Mouse (Mus musculus): Measurements from ENCODE around the gene Btbd1. TPM values are rescaled to one million over a fixed set of nuclear protein-coding genes. Genes with fewer than 3 reads are reported as not detected.

Btbd1 gene
- polyA plus RNA-seq, 1 experiment from 2014 or later, result 52.7 TPM

GRCm38 (mm10) chr7:81846008-81846407, 16.8 kb upstream of the Btbd1 start:
- WGBS, result 68% methylated on average over 8 of the region's 8 CpGs
- ATAC-seq (replicated peaks; ENCODE audit: low FRiP score) (no peak), DNase-seq (ENCODE audit: low spot score) (no peak)

GRCm38 (mm10) chr7:81845313-81845712, 16.1 kb upstream of the Btbd1 start:
- 86% methylated on average over 3 of the region's 3 CpGs for WGBS
- no peak for DNase-seq (ENCODE audit: low spot score)
- no peak overlapping the region for H3K4me2 ChIP-seq

More at GRCm38 (mm10) chr7:81846008-81846407, 16.8 kb upstream of the Btbd1 start:
- Histone ChIP-seq H3K27ac (ENCODE audit: low read depth, low read length) (no peak overlapping the region), H3K4me2 (no peak overlapping the region), H3K4me3 (ENCODE audit: low read depth, low read length) (no peak overlapping the region), H3K27me3 (replicated peaks; ENCODE audit: control insufficient read depth, insufficient read depth, low read length) (peaks cover 7% of the 10 kb centered on the region; the same call in 1 of the 2 replicates), H3K9ac (ENCODE audit: low read depth, low read length) (no peak overlapping the region), H3K9me3 (ENCODE audit: control insufficient read depth, low read length) (no peaks in the 10 kb centered on the region), H3K4me1 (replicated peaks; ENCODE audit: control insufficient read depth, insufficient read depth, low read length) (no peaks in the 10 kb centered on the region), H3K36me3 (ENCODE audit: control insufficient read depth, insufficient read depth, low read length) (no peaks in the 10 kb centered on the region)

GRCm38 (mm10) chr7:81844801-81845200, 15.6 kb upstream of the Btbd1 start:
- Histone ChIP-seq H3K9ac (ENCODE audit: low read depth, low read length) (no peak overlapping the region), H3K4me2 (no peak overlapping the region), H3K27ac (ENCODE audit: low read depth, low read length) (no peak overlapping the region), H3K27me3 (replicated peaks; ENCODE audit: control insufficient read depth, insufficient read depth, low read length) (peaks cover 7% of the 10 kb centered on the region; the same call in 1 of the 2 replicates), H3K4me1 (replicated peaks; ENCODE audit: control insufficient read depth, insufficient read depth, low read length) (no peaks in the 10 kb centered on the region), H3K9me3 (ENCODE audit: control insufficient read depth, low read length) (no peaks in the 10 kb centered on the region), H3K4me3 (ENCODE audit: low read depth, low read length) (no peak overlapping the region), H3K36me3 (ENCODE audit: control insufficient read depth, insufficient read depth, low read length) (no peaks in the 10 kb centered on the region)
- WGBS, result 80% methylated on average over 11 of the region's 11 CpGs
- DNase-seq (ENCODE audit: low spot score) (no peak), ATAC-seq (replicated peaks; ENCODE audit: low FRiP score) (no peak)

More at GRCm38 (mm10) chr7:81845313-81845712, 16.1 kb upstream of the Btbd1 start:
- no peaks in the 10 kb centered on the region for H3K36me3 ChIP-seq (ENCODE audit: control insufficient read depth, insufficient read depth, low read length)
- no peak overlapping the region for H3K9ac ChIP-seq (ENCODE audit: low read depth, low read length)
- H3K4me1 ChIP-seq (replicated peaks; ENCODE audit: control insufficient read depth, insufficient read depth, low read length), result no peaks in the 10 kb centered on the region
- no peak overlapping the region for H3K27ac ChIP-seq (ENCODE audit: low read depth, low read length)
- no peak overlapping the region for H3K4me3 ChIP-seq (ENCODE audit: low read depth, low read length)
- no peak for ATAC-seq (replicated peaks; ENCODE audit: low FRiP score)
- H3K27me3 ChIP-seq (replicated peaks; ENCODE audit: control insufficient read depth, insufficient read depth, low read length), result peaks cover 7% of the 10 kb centered on the region; the same call in 1 of the 2 replicates
- no peaks in the 10 kb centered on the region for H3K9me3 ChIP-seq (ENCODE audit: control insufficient read depth, low read length)

GRCm38 (mm10) chr7:81843903-81844302, 14.7 kb upstream of the Btbd1 start:
- no peak overlapping the region for H3K27ac ChIP-seq (ENCODE audit: low read depth, low read length)
- DNase-seq (ENCODE audit: low spot score), result no peak
- 88% methylated on average over 8 of the region's 8 CpGs for WGBS

GRCm38 (mm10) chr7:81842998-81843397, 13.8 kb upstream of the Btbd1 start:
- H3K36me3 ChIP-seq (ENCODE audit: control insufficient read depth, insufficient read depth, low read length), result no peaks in the 10 kb centered on the region
- no peak overlapping the region for H3K9ac ChIP-seq (ENCODE audit: low read depth, low read length)
- no peaks in the 10 kb centered on the region for H3K9me3 ChIP-seq (ENCODE audit: control insufficient read depth, low read length)
- no peak overlapping the region for H3K4me3 ChIP-seq (ENCODE audit: low read depth, low read length)
- DNase-seq (ENCODE audit: low spot score) (no peak), ATAC-seq (replicated peaks; ENCODE audit: low FRiP score) (no peak)
- no peaks in the 10 kb centered on the region for H3K4me1 ChIP-seq (replicated peaks; ENCODE audit: control insufficient read depth, insufficient read depth, low read length)
- no peak overlapping the region for H3K27ac ChIP-seq (ENCODE audit: low read depth, low read length)
- no peak overlapping the region for H3K4me2 ChIP-seq
- WGBS, result 60% methylated on average over 1 of the region's 1 CpGs
- peaks cover 7% of the 10 kb centered on the region; the same call in 1 of the 2 replicates for H3K27me3 ChIP-seq (replicated peaks; ENCODE audit: control insufficient read depth, insufficient read depth, low read length)

More at GRCm38 (mm10) chr7:81843903-81844302, 14.7 kb upstream of the Btbd1 start:
- H3K9ac ChIP-seq (ENCODE audit: low read depth, low read length), result no peak overlapping the region
- no peaks in the 10 kb centered on the region for H3K9me3 ChIP-seq (ENCODE audit: control insufficient read depth, low read length)
- H3K4me3 ChIP-seq (ENCODE audit: low read depth, low read length), result no peak overlapping the region
- H3K36me3 ChIP-seq (ENCODE audit: control insufficient read depth, insufficient read depth, low read length), result no peaks in the 10 kb centered on the region
- no peak overlapping the region for H3K4me2 ChIP-seq
- peaks cover 7% of the 10 kb centered on the region; the same call in 1 of the 2 replicates for H3K27me3 ChIP-seq (replicated peaks; ENCODE audit: control insufficient read depth, insufficient read depth, low read length)
- ATAC-seq (replicated peaks; ENCODE audit: low FRiP score), result no peak
- no peaks in the 10 kb centered on the region for H3K4me1 ChIP-seq (replicated peaks; ENCODE audit: control insufficient read depth, insufficient read depth, low read length)

GRCm38 (mm10) chr7:81842141-81842540, 12.9 kb upstream of the Btbd1 start:
- 83% methylated on average over 7 of the region's 7 CpGs for WGBS
- DNase-seq (ENCODE audit: low spot score), result no peak
- Histone ChIP-seq H3K4me1 (replicated peaks; ENCODE audit: control insufficient read depth, insufficient read depth, low read length) (no peaks in the 10 kb centered on the region), H3K36me3 (ENCODE audit: control insufficient read depth, insufficient read depth, low read length) (no peaks in the 10 kb centered on the region), H3K4me3 (ENCODE audit: low read depth, low read length) (no peak overlapping the region), H3K9ac (ENCODE audit: low read depth, low read length) (no peak overlapping the region), H3K9me3 (ENCODE audit: control insufficient read depth, low read length) (no peaks in the 10 kb centered on the region), H3K27me3 (replicated peaks; ENCODE audit: control insufficient read depth, insufficient read depth, low read length) (no peaks in the 10 kb centered on the region; the same call in 1 of the 2 replicates), H3K27ac (ENCODE audit: low read depth, low read length) (no peak overlapping the region), H3K4me2 (no peak overlapping the region)
- no peak for ATAC-seq (replicated peaks; ENCODE audit: low FRiP score)

GRCm38 (mm10) chr7:81841439-81841838, 12.2 kb upstream of the Btbd1 start:
- no peak overlapping the region for H3K27ac ChIP-seq (ENCODE audit: low read depth, low read length)
- no peak overlapping the region for H3K4me3 ChIP-seq (ENCODE audit: low read depth, low read length)
- DNase-seq (ENCODE audit: low spot score) (no peak), ATAC-seq (replicated peaks; ENCODE audit: low FRiP score) (no peak)
- no peaks in the 10 kb centered on the region for H3K36me3 ChIP-seq (ENCODE audit: control insufficient read depth, insufficient read depth, low read length)
- WGBS, result 74% methylated on average over 6 of the region's 6 CpGs
- H3K9me3 ChIP-seq (ENCODE audit: control insufficient read depth, low read length), result no peaks in the 10 kb centered on the region
- no peaks in the 10 kb centered on the region for H3K4me1 ChIP-seq (replicated peaks; ENCODE audit: control insufficient read depth, insufficient read depth, low read length)
- no peaks in the 10 kb centered on the region for H3K27me3 ChIP-seq (replicated peaks; ENCODE audit: control insufficient read depth, insufficient read depth, low read length)
- H3K9ac ChIP-seq (ENCODE audit: low read depth, low read length), result no peak overlapping the region
- H3K4me2 ChIP-seq, result no peak overlapping the region

- Histone ChIP-seq H3K4me1 (replicated peaks; ENCODE audit: control insufficient read depth, insufficient read depth, low read length) (no peaks in the 10 kb centered on the region), H3K27ac (ENCODE audit: low read depth, low read length) (no peak overlapping the region), H3K4me3 (ENCODE audit: low read depth, low read length) (no peak overlapping the region), H3K27me3 (replicated peaks; ENCODE audit: control insufficient read depth, insufficient read depth, low read length) (no peaks in the 10 kb centered on the region), H3K9me3 (ENCODE audit: control insufficient read depth, low read length) (no peaks in the 10 kb centered on the region), H3K4me2 (no peak overlapping the region), H3K36me3 (ENCODE audit: control insufficient read depth, insufficient read depth, low read length) (no peaks in the 10 kb centered on the region), H3K9ac (ENCODE audit: low read depth, low read length) (no peak overlapping the region)
- ATAC-seq (replicated peaks; ENCODE audit: low FRiP score), result no peak
- WGBS, result 76% methylated on average over 7 of the region's 7 CpGs
- DNase-seq (ENCODE audit: low spot score), result no peak
Observed at GRCm38 (mm10) chr7:81840661-81841181, 11.5 kb upstream of the Btbd1 start.

GRCm38 (mm10) chr7:81839746-81840145, 10.5 kb upstream of the Btbd1 start:
- H3K9me3 ChIP-seq (ENCODE audit: control insufficient read depth, low read length), result no peaks in the 10 kb centered on the region
- ATAC-seq (replicated peaks; ENCODE audit: low FRiP score) (no peak), DNase-seq (ENCODE audit: low spot score) (no peak)
- no peaks in the 10 kb centered on the region for H3K4me1 ChIP-seq (replicated peaks; ENCODE audit: control insufficient read depth, insufficient read depth, low read length)
- no peaks in the 10 kb centered on the region for H3K36me3 ChIP-seq (ENCODE audit: control insufficient read depth, insufficient read depth, low read length)
- H3K9ac ChIP-seq (ENCODE audit: low read depth, low read length), result no peak overlapping the region
- H3K4me2 ChIP-seq, result no peak overlapping the region
- H3K4me3 ChIP-seq (ENCODE audit: low read depth, low read length), result no peak overlapping the region
- H3K27me3 ChIP-seq (replicated peaks; ENCODE audit: control insufficient read depth, insufficient read depth, low read length), result no peaks in the 10 kb centered on the region
- WGBS, result 70% methylated on average over 6 of the region's 6 CpGs
- H3K27ac ChIP-seq (ENCODE audit: low read depth, low read length), result no peak overlapping the region
